Mouse (Mus musculus): ENCODE measurements at regions not wholly inside any gene's neighbourhood (a gene's known extent, or its start where the extent isn't known, plus 50 kb on each side); places are given as distances from the start of the nearest gene placed in this dataset.

DNA sequence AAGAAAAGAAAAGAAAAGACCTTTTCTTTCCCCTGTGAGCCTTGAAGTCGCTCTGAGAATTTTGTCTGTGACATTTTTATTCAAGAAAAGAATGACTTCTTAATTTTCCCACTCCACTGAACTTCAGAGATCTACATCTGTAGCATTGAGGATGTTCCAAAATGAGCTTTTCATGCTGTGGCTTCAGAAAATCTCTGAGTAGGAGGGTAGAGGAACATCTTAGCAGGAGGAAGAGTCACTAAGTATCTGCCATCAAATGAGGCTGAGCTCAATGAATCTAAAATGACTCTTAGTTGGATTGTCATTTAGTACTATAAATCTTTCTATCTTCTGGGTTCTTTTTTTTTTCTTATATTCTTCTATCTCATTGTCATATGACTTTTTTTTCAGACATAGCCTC lies 1817.8 kb upstream of the Sel1l start:
- H3K4me2 ChIP-seq (ENCODE audit: low read length), result no peak overlapping the region
- no peaks in the 10 kb centered on the region for H3K36me3 ChIP-seq (ENCODE audit: control insufficient read depth, insufficient read depth, low read length)
- H3K9me3 ChIP-seq (replicated peaks; ENCODE audit: control insufficient read depth, low read length, poor library complexity, severe bottlenecking), result no peaks in the 10 kb centered on the region
- no peaks in the 10 kb centered on the region for H3K4me1 ChIP-seq (ENCODE audit: control insufficient read depth, insufficient read depth, low read length)
- no peaks in the 10 kb centered on the region for H3K27me3 ChIP-seq (ENCODE audit: control insufficient read depth, insufficient read depth, low read depth, low read length)
- H3K9ac ChIP-seq (ENCODE audit: low read depth, low read length), result no peak overlapping the region
- WGBS, result 65% methylated on average over 1 of the region's 1 CpGs
- ATAC-seq, result no peak
- H3K27ac ChIP-seq (ENCODE audit: low read length), result no peak overlapping the region
- H3K4me3 ChIP-seq (ENCODE audit: low read depth, low read length), result no peak overlapping the region

Data from midbrain, embryonic 16.5 days (tissue).